Mouse (Mus musculus) heart, embryonic 16.5 days (tissue): ENCODE data around the gene Rnase4. TPM values are rescaled to one million over a fixed set of nuclear protein-coding genes. Genes with fewer than 3 reads are reported as not detected.

ENCODE experiments used
- ATAC-seq: fragments of 200-750 bp; cut with Nextera tagmentation; replicated peaks from 2 replicates; pipeline ENCODE4 v1.8.0; 2017; ENCODE audit warnings: moderate number of reproducible peaks; ENCODE audit not compliant: insufficient read depth, low FRiP score; ENCODE audit errors: extremely low read depth
- H3K27ac ChIP-seq: fragments of 300-500 bp; sonication (generic); 2 replicates; pipeline ENCODE4 v1.5.1; 2014; ENCODE audit warnings: mild to moderate bottlenecking, low read length, control low read depth, moderate library complexity
- H3K27me3 ChIP-seq: fragments of 300-500 bp; sonication (generic); 2 replicates; pipeline ENCODE4 v1.6.1; 2014; ENCODE audit warnings: low read length, mixed read lengths; ENCODE audit not compliant: control insufficient read depth, insufficient read depth
- H3K36me3 ChIP-seq: fragments of 300-500 bp; sonication (generic); 2 replicates; pipeline ENCODE4 v1.6.1; 2014; ENCODE audit not compliant: control insufficient read depth, insufficient read depth
- H3K4me1 ChIP-seq: fragments of 300-500 bp; sonication (generic); 2 replicates; pipeline ENCODE4 v1.6.1; 2014; ENCODE audit warnings: low read length, mixed read lengths; ENCODE audit not compliant: control insufficient read depth, insufficient read depth
- H3K4me2 ChIP-seq: fragments of 300-500 bp; sonication (generic); 2 replicates; pipeline ENCODE4 v1.6.1; 2014; ENCODE audit warnings: low read depth, mild to moderate bottlenecking, control low read depth, low read length
- H3K4me3 ChIP-seq: fragments of 300-500 bp; sonication (generic); 2 replicates; pipeline ENCODE4 v1.5.1; 2014; ENCODE audit warnings: mild to moderate bottlenecking, control low read depth, low read length
- H3K9ac ChIP-seq: fragments of 300-500 bp; sonication (generic); 2 replicates; pipeline ENCODE4 v1.6.1; 2014; ENCODE audit warnings: low read length, control low read depth
- H3K9me3 ChIP-seq: fragments of 300-500 bp; sonication (generic); replicated peaks from 2 replicates; pipeline ENCODE4 v1.6.1; 2016; ENCODE audit warnings: low read length; ENCODE audit not compliant: control insufficient read depth
- WGBS: fragments of 180-500 bp; shearing (Covaris S2); extraction: QIAGEN DNeasy Blood & Tissue Kit; methylation state at CpG from one replicate; pipeline ENCODE4 v1.1.7; 2014; 5-methylcytosine and 5-hydroxymethylcytosine counted together
- polyA plus RNA-seq: library from polyadenylated mRNA; unstranded; fragments of >200 nt; fragmentation: Nextera tagmentation; extraction: Ambion mirVana; gene quantifications from 2 replicates; pipeline ENCODE4 v1.2.1, GENCODE M21; 2015

Rnase4 gene
- polyA plus RNA-seq, 1 experiment from 2014 or later, result 30.5 TPM

DNA sequence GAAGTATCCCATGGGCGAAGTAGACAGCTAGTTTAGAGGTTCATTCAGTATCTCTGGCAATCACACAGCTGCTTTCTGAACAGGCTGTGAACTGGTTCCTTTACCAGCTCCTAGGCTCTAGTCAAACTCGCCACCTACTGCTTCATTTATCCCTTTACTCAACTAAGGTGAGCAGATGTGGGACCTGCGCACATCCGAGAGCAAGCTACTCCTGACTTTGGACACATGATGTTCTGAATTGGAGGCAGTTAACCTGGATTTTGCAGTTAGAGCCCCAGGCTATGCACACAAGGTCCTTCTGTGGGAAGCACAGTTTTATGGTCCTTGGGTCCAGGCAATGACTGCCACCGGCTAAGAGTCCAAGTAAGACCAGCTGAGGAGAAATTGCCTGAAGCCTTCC is 30.1 kb upstream of the Rnase4 start:
- Histone ChIP-seq H3K9me3 (no peaks in the 10 kb centered on the region), H3K36me3 (no peaks in the 10 kb centered on the region), H3K4me1 (peaks cover 2% of the 10 kb centered on the region; the same call in 1 of the 2 replicates), H3K4me3 (no peak overlapping the region), H3K9ac (no peak overlapping the region), H3K4me2 (no peak overlapping the region), H3K27ac (no peak overlapping the region), H3K27me3 (no peaks in the 10 kb centered on the region)
- 86% methylated on average over 5 of the region's 5 CpGs for WGBS
- no peak for ATAC-seq

DNA sequence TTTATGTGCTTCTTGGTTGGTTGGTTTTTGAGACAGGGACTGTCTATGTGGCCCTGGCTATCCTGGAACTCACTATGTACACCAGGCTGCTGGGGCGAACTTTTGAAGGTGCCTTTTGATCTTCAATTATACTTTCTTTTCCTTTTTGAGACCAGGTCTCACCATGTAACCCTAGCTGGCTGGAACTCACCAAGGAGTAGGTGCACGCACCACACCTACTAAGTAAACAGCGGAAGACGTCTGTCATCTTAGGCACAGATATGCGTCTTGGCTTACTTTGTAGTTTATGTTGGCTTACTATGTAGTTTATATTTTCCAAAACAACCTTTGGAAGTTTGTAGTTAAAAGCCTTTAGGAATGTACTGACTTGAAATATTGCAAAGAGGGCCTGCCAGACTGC is 21.9 kb upstream of the Rnase4 start:
- no peak for ATAC-seq
- H3K4me2 ChIP-seq, result no peak overlapping the region
- H3K36me3 ChIP-seq, result no peaks in the 10 kb centered on the region
- H3K4me1 ChIP-seq, result peaks cover 4% of the 10 kb centered on the region; the same call in 1 of the 2 replicates
- 77% methylated on average over 5 of the region's 5 CpGs for WGBS
- H3K27me3 ChIP-seq, result no peaks in the 10 kb centered on the region
- H3K27ac ChIP-seq, result no peak overlapping the region
- H3K9me3 ChIP-seq, result no peaks in the 10 kb centered on the region
- no peak overlapping the region for H3K4me3 ChIP-seq
- no peak overlapping the region for H3K9ac ChIP-seq

DNA sequence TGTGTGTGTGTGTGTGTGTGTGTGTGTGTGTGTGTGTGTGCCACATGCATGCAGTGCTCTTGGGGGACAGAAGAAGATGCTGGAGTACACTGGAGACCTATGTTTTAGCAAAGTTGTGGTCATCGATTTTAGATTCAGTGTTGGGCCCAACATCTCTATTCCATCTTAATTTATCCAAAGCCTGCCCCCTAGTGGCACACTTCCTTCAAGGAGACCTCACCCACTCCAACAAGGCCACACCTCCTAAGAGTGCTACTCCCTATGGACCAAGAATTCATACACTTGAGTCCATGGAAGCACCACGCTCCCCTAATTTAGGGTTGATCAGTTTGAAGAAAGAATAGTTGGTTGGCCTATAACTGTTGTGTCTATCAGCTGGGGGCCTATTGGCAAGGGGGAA is 21.3 kb upstream of the Rnase4 start:
- Histone ChIP-seq H3K9me3 (no peaks in the 10 kb centered on the region), H3K4me1 (peaks cover 4% of the 10 kb centered on the region; the same call in 1 of the 2 replicates), H3K4me3 (no peak overlapping the region), H3K27me3 (no peaks in the 10 kb centered on the region), H3K4me2 (no peak overlapping the region), H3K36me3 (no peaks in the 10 kb centered on the region), H3K9ac (no peak overlapping the region), H3K27ac (no peak overlapping the region)
- ATAC-seq, result no peak
- WGBS, result 81% methylated on average over 2 of the region's 2 CpGs

DNA sequence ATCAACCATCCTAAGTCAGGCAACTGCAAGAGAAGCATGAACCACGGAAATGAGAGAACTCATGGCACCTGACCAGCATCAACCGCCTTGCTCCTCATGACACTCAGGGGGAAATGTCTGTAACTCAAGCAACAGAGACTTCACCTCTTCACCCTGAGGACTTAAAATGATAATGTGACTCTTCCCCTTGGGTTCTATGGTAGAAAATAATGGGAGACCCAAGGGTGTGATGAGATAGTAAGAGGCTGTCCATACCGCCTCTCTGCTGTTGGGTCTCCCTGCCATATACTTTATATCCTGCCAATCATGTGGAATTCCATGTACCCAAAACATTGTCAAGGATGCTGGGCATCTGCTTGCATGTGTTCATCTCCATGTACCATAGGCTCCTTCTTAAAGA is 16.5 kb upstream of the Rnase4 start, which contains the start of gene Olfr750:
TSS of gene Olfr750 (minus strand) at position 101 of the 400 bp plus-strand sequence.
- Histone ChIP-seq H3K4me1 (no peaks in the 10 kb centered on the region), H3K9me3 (no peaks in the 10 kb centered on the region), H3K9ac (no peak within 1 kb of the TSS), H3K27ac (no peak within 1 kb of the TSS), H3K27me3 (no peaks in the 10 kb centered on the region), H3K4me3 (no peak within 1 kb of the TSS), H3K36me3 (no peaks in the 10 kb centered on the region), H3K4me2 (no peak within 1 kb of the TSS)
- 85% methylated on average over 3 of the region's 3 CpGs for WGBS
- no peak for ATAC-seq

DNA sequence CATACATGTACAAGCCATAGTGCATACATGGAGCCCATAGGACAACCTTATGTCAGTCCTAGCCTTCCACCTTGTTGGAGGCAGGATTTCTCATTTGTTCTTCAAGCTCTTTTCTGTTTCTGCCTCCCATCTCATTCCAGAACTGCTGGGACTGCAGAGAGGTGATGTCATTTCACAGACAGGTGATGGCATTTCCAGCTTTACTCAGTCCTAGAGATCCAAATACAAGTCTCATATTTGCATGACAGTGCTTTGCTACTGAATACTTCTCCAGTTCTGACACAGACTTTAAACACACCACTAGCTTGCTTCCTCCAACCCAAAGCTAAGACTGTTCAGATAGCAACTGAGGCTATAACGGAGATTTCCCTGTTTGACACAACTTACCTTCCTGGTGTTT is 11.7 kb upstream of the Rnase4 start:
- no peaks in the 10 kb centered on the region for H3K27me3 ChIP-seq
- H3K4me3 ChIP-seq, result no peak overlapping the region
- H3K36me3 ChIP-seq, result no peaks in the 10 kb centered on the region
- H3K4me1 ChIP-seq, result 0 out of 2 replicates have a peak, but pooled peaks cover 4% of the 10 kb centered on the region
- WGBS, result 93% methylated on average over 1 of the region's 1 CpGs
- no peak overlapping the region for H3K27ac ChIP-seq
- no peak overlapping the region for H3K4me2 ChIP-seq
- no peak overlapping the region for H3K9ac ChIP-seq
- no peak for ATAC-seq
- no peaks in the 10 kb centered on the region for H3K9me3 ChIP-seq

DNA sequence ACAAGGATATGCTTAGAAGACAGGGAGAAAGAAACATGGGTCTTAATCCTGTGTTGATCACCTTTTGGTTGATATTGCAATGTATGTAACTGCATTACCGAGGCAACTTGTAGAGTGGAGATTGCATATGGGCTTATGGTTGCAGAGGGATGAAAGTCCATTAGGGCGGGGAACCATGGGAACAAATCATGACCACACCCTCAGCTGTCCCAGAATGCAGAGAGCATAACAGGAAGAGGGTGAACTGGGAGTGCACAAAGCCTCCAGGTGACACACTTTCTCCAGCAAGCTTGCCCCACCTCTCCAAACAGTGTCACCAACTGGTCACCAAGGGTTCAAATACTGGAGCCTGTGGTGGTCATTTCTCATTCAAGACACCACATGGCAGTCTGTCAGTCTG is 9.8 kb upstream of the Rnase4 start:
- Histone ChIP-seq H3K9ac (no peak overlapping the region), H3K4me1 (0 out of 2 replicates have a peak, but pooled peaks cover 4% of the 10 kb centered on the region), H3K4me2 (no peak overlapping the region), H3K9me3 (no peaks in the 10 kb centered on the region), H3K27me3 (no peaks in the 10 kb centered on the region), H3K4me3 (no peak overlapping the region), H3K36me3 (no peaks in the 10 kb centered on the region), H3K27ac (no peak overlapping the region)
- WGBS, result 80% methylated on average over 2 of the region's 2 CpGs
- ATAC-seq, result no peak

DNA sequence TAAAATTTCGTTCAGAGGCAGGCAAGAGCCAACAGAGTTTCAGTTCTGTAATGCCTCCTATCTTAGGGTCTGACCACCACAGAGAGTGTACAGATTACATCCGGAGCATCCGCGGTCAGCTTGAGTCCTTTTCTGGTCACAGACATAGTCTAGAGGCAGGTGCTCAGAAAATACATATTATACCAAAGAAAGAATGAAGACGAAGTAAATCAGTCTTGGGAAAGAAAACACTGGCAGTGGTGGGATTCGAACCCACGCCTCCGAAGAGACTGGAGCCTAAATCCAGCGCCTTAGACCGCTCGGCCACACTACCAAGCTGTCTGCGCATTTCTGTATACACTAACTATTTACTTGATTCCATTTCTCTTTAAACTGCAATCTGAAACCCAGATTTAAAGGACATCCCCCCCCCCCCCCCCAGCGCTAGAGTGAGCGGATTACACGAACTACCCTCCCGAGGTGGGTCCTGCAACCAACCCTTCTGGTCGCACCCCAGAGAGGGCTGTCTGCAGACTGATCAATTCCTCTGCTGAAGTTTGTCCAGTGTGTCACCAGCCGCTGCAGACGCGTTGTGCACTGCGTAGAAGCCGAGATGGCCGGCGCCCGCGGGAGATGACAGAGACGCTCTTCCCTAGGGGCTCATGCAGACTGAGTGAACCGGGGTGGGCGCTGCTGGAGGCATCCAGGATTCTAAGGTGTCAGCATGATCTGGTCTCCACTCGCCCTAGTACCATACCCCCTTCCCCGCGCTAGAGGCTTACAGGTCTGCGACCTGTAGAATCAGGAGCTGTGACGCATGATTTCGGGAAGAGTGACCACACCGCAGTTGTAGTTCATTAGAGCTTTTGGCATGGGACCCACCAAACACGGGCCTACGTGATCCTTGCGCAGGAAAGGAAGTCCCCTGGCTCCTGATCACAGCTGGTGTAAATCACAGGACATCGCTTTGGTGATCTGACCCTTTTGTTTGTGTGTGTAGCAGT is 8.0 kb upstream of the Rnase4 start:
- no peaks in the 10 kb centered on the region for H3K36me3 ChIP-seq
- 0 out of 2 replicates have a peak, but pooled peaks cover 4% of the 10 kb centered on the region for H3K4me1 ChIP-seq
- 3% methylated on average over 39 of the region's 40 CpGs for WGBS
- peak overlapping the region; percentile 62 for H3K27ac ChIP-seq
- no peaks in the 10 kb centered on the region for H3K9me3 ChIP-seq
- ATAC-seq, result peak; percentile 78
- no peaks in the 10 kb centered on the region for H3K27me3 ChIP-seq
- H3K4me2 ChIP-seq, result peak overlapping the region; percentile 90
- peak overlapping the region; percentile 73 for H3K4me3 ChIP-seq
- H3K9ac ChIP-seq, result peak overlapping the region; percentile 79

DNA sequence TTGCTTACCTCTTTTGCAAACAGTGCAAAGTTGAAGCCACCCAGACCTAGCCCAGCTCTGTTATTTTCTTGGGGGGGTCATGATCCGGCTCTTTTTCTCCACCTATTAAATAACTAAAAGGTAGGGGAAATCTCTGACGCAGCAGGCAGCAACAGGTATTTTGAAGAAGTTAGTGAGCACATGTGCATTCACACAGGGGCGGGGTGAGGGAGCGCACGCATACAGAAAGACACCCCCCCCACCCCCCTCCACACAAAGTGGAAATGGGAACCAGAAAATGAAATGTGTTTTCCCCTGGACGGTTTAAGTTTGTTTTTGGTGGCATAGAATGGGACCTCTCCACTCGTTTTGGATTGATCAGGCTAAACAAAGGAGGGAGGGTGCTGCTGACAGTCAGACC is 7.1 kb upstream of the Rnase4 start:
- Histone ChIP-seq H3K9me3 (no peaks in the 10 kb centered on the region), H3K9ac (no peak overlapping the region; the same call in 1 of the 2 replicates), H3K4me2 (peak overlapping the region; percentile 90), H3K27ac (no peak overlapping the region), H3K4me1 (peaks cover 6% of the 10 kb centered on the region; the same call in 1 of the 2 replicates), H3K4me3 (peak overlapping the region; percentile 73), H3K36me3 (no peaks in the 10 kb centered on the region), H3K27me3 (no peaks in the 10 kb centered on the region)
- ATAC-seq, result no peak
- 15% methylated on average over 7 of the region's 7 CpGs for WGBS

DNA sequence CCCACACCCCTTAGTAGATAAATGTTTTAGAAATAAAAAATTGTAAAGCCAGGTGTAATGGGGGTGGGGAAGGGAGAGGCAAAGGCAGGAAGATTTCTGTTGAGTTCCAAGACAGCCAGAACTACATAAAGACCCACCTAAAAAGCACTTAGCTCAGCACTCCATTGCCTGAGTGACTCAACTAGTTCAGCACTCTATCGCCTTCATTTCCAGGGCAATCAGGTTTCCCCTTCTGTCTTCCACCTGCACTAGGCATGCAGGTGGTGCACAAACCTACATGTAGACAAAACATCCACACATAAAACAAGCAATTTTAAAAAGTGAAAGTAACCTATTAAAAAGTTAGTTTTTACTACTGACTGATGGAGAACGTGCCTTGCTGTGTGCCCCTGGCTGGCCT is 5.8 kb upstream of the Rnase4 start:
- Histone ChIP-seq H3K4me3 (no peak overlapping the region), H3K4me1 (peaks cover 6% of the 10 kb centered on the region; the same call in 1 of the 2 replicates), H3K9ac (no peak overlapping the region), H3K27me3 (no peaks in the 10 kb centered on the region), H3K4me2 (no peak overlapping the region), H3K9me3 (no peaks in the 10 kb centered on the region), H3K27ac (no peak overlapping the region), H3K36me3 (no peaks in the 10 kb centered on the region)
- no peak for ATAC-seq
- 83% methylated on average over 2 of the region's 2 CpGs for WGBS
